Mouse (Mus musculus) embryo, embryonic 11.5 days (tissue): ENCODE measurements at regions not wholly inside any gene's neighbourhood (a gene's known extent, or its start where the extent isn't known, plus 50 kb on each side); places are given as distances from the start of the nearest gene placed in this dataset.

Experiments
- DNase-seq: peaks from one replicate; pipeline ENCODE4 v3.0.0-alpha.2; 2012; ENCODE audit warnings: low read depth, low spot score

DNA sequence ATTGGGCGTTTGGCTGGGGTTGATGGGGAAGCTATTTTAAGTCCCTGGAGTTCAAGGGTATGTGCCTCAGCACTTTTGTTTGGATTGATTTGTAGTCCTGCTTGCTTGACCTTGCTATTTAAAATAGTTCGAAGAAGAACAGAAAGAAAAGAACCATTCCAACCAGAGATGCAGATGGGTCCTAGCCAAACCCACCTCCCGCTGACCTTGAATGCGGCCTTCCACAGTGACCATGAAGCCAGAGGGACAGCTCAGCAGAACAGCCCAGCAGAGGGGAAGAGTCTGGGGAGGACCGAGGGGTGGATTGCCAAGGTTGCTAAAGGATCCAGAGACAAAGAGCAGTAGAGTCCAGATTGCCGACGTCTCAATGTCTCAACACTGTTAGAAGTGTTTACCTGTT lies 76.6 kb upstream of the Zfp618 start:
- DNase-seq = no peak

DNA sequence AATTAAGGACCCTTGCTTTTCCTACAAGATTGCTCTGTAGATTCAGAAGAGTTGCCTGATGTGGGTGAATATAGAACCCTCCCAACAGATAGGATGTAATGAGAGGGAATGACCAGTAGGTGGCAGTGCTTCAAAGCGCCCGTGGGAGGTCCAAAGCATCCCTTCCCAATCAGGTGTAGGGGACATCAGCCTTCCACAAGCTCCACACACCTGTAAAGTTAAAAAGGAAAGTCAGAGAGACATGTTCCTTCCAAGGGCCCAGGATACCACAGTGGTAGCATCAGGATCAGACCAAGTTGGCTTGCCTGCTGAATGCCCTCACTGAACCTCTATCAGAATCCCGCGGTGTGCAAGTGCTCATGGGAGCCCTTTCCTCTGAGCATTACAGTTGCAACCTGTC lies 75.7 kb upstream of the Zfp618 start:
- DNase-seq = peak; percentile 17

DNA sequence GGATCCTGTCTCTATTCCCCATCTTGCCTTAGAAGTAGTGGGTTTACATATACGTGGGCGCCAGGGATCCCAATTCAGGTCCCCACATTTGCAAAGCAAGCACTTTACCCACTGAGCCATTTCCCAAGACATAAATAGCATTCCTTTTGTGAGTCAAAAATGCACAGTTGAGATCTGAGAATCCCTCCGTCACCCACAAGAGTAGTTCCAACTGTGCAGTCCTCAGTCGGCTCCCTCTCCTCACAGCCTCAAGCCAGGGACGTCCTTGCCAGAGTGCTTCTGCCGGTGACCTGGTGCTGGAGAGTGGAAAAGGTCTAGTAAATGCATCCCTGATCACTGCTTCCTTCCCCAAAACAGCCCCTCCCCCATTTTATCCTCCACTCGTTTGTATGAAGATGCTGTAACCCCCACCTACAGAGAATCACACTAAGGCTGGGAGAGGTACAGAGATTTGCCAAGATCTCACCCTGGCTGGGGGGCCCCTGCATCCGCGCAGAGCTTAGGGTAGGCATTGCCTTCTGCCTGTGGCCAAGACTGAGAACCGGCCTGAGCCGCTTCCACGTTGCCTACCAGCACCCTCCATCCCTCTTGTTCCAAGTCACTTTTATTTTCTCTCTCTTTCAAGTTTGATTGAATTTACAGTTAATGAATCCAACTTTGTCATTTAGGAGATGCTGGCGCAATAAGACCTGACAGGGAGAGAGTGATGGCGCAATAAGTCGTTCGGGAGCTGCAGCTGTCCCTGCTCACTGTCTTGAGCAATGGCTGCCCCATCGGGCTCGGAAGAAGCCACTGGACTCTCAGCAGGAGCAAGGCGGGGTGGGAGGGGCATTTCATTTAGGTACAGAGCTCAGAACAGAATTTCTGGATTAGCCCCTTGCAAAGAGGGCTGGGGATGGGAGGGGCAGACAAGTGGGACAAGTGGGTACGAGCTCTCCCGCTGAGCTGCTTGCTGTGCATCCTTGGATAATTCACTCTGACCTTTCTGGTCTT lies 74.5 kb upstream of the Zfp618 start:
- DNase-seq = no peak

DNA sequence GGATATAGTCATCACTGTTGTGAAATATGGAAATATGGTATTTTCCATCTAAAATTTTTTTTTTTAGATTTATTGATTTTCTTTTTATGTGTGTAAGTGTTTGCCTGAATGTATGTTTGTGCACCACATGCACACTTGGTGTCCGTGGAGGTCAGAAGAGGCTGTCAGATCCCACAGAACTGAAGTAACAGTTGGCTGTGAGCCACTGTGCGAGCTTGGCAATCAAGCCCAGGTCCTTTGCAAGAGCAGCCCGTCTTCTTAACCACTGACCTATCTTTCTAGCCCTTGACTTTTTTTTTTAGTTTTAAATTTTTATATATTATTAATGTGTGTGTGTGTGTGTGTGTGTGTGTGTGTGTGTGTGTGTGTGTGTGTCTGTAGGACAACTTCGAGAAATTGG lies 52.5 kb upstream of the Zfp618 start:
- DNase-seq = no peak
